9 mouse cellular contexts compared by ENCODE assay signal in genomic region chr3:59077278-59077677, GRCm38 (mm10). TPM values are rescaled to one million over a fixed set of nuclear protein-coding genes. Genes with fewer than 3 reads are reported as not detected.
DNase-seq lines count a peak whose midpoint lies in the region; ATAC-seq and TF ChIP-seq lines count a peak whose summit lies in the region.
"Had no signal": no experiment of that assay in that cellular context is flagged by ENCODE, and none has a peak within 500 bp of the region (broad histone marks: within the 10 kb centered on the region; RNA-seq: fewer than 3 reads in every experiment).

No protein-coding gene starts in this region.

- no peak overlapping the region for H3K9ac ChIP-seq in forebrain, postnatal 0 days
- H3K9ac ChIP-seq in forebrain, embryonic 12.5 days, result no peak overlapping the region
- H3K9ac ChIP-seq in liver, embryonic 14.5 days (replicated peaks), result no peak overlapping the region
- no peak overlapping the region for H3K9ac ChIP-seq in liver, embryonic 12.5 days
- H3K9ac ChIP-seq in ES-E14 (ENCODE audit: insufficient read depth, low read depth, low read length, poor library complexity, severe bottlenecking), result no peak overlapping the region
- H3K9ac ChIP-seq: heart, embryonic 13.5 days had no signal

- no peak overlapping the region for H3K27ac ChIP-seq in forebrain, postnatal 0 days (ENCODE audit: low read depth, low read length)
- H3K27ac ChIP-seq in forebrain, embryonic 12.5 days, result no peak overlapping the region
- H3K27ac ChIP-seq in liver, embryonic 14.5 days, result no peak overlapping the region
- H3K27ac ChIP-seq in liver, embryonic 12.5 days, result no peak overlapping the region
- H3K27ac ChIP-seq in ES-E14 (ENCODE audit: insufficient read depth, low read depth, low read length, poor library complexity, severe bottlenecking), result no peak overlapping the region
- H3K27ac ChIP-seq: heart, embryonic 13.5 days had no signal

- H3K4me2 ChIP-seq in forebrain, postnatal 0 days (ENCODE audit: low read depth), result no peak overlapping the region
- no peak overlapping the region for H3K4me2 ChIP-seq in forebrain, embryonic 12.5 days
- H3K4me2 ChIP-seq in liver, embryonic 14.5 days (ENCODE audit: low read depth), result no peak overlapping the region
- H3K4me2 ChIP-seq in liver, embryonic 12.5 days, result no peak overlapping the region
- H3K4me2 ChIP-seq: heart, embryonic 13.5 days had no signal

- peak; percentile 64 for TF ChIP-seq CTCF in forebrain, postnatal 0 days (IDR thresholded peaks at IDR 0.05; ENCODE audit: low read depth)
- TF ChIP-seq CTCF in liver, embryonic 14.5 days (IDR thresholded peaks at IDR 0.05; ENCODE audit: low read depth), result peak; percentile 24; the same call in 1 of the 2 replicates

- DNase-seq in forebrain, postnatal 0 days, result peak; percentile 53
- no peak for DNase-seq in liver, embryonic 14.5 days (ENCODE audit: low read depth in 3 of 3, low spot score in 3 of 3)
- no peak for DNase-seq in ES-E14 (ENCODE audit: low read depth, low spot score)
- DNase-seq in lung, postnatal 14 days, result peak; percentile 28

- no peak for TF ChIP-seq EP300 in liver, embryonic 14.5 days (IDR thresholded peaks at IDR 0.05; ENCODE audit: low read depth)

- no peaks in the 10 kb centered on the region for H3K9me3 ChIP-seq in forebrain, postnatal 0 days (ENCODE audit: low read length)
- no peaks in the 10 kb centered on the region for H3K9me3 ChIP-seq in forebrain, embryonic 12.5 days
- H3K9me3 ChIP-seq in liver, embryonic 14.5 days (ENCODE audit: control insufficient read depth, low read length), result no peaks in the 10 kb centered on the region
- H3K9me3 ChIP-seq in liver, embryonic 12.5 days (replicated peaks), result no peaks in the 10 kb centered on the region
- no peaks in the 10 kb centered on the region for H3K9me3 ChIP-seq in ES-E14 (ENCODE audit: control insufficient read depth, insufficient read depth, low read depth, low read length)
- H3K9me3 ChIP-seq: heart, embryonic 13.5 days had no signal

- WGBS in forebrain, postnatal 0 days, result 57% methylated on average over 4 of the region's 4 CpGs
- WGBS in forebrain, embryonic 12.5 days, result 54% methylated on average over 4 of the region's 4 CpGs
- 37% methylated on average over 4 of the region's 4 CpGs for WGBS in liver, embryonic 14.5 days (ENCODE audit: insufficient replicate concordance)
- WGBS in liver, embryonic 12.5 days (ENCODE audit: insufficient replicate concordance), result 37% methylated on average over 4 of the region's 4 CpGs

- in situ Hi-C loops in ES-E14 (cut with MboI; ENCODE audit: low sequenced_read_pairs in 2 of 2, unreplicated experiment in 2 of 2), result no loop called here

- no peaks in the 10 kb centered on the region for H3K27me3 ChIP-seq in forebrain, postnatal 0 days (ENCODE audit: insufficient read depth, low read length)
- no peaks in the 10 kb centered on the region for H3K27me3 ChIP-seq in forebrain, embryonic 12.5 days
- H3K27me3 ChIP-seq in liver, embryonic 14.5 days (ENCODE audit: control insufficient read depth, insufficient read depth, low read length), result no peaks in the 10 kb centered on the region
- H3K27me3 ChIP-seq in liver, embryonic 12.5 days (replicated peaks), result no peaks in the 10 kb centered on the region
- H3K27me3 ChIP-seq: heart, embryonic 13.5 days had no signal

- H3K4me1 ChIP-seq in forebrain, postnatal 0 days (ENCODE audit: insufficient read depth), result no peaks in the 10 kb centered on the region
- peaks cover 8% of the 10 kb centered on the region for H3K4me1 ChIP-seq in forebrain, embryonic 12.5 days
- H3K4me1 ChIP-seq in liver, embryonic 14.5 days (replicated peaks; ENCODE audit: control insufficient read depth in 2 of 2, insufficient read depth in 2 of 2, low read length in 1 of 2), result no peaks in the 10 kb centered on the region
- peaks cover 9% of the 10 kb centered on the region; the same call in 1 of the 2 replicates for H3K4me1 ChIP-seq in liver, embryonic 12.5 days
- peaks cover 2 to 5% of the 10 kb centered on the region in 2 experiments; a peak in 1 of 4 replicates for H3K4me1 ChIP-seq in ES-E14 (ENCODE audit: control insufficient read depth in 2 of 2, insufficient read depth in 2 of 2, low read length in 2 of 2, poor library complexity in 1 of 2)

- H3K4me3 ChIP-seq in forebrain, postnatal 0 days (ENCODE audit: low read depth, low read length), result no peak overlapping the region
- H3K4me3 ChIP-seq in forebrain, embryonic 12.5 days (replicated peaks), result no peak overlapping the region
- H3K4me3 ChIP-seq in liver, embryonic 14.5 days (ENCODE audit: insufficient read depth in 1 of 2, low read depth in 2 of 2, low read length in 2 of 2), result no peak overlapping the region
- no peak overlapping the region for H3K4me3 ChIP-seq in liver, embryonic 12.5 days
- H3K4me3 ChIP-seq in ES-E14 (ENCODE audit: insufficient read depth in 1 of 2, low read depth in 1 of 2, low read length in 2 of 2, poor library complexity in 1 of 2, severe bottlenecking in 1 of 2), result no peak overlapping the region
- H3K4me3 ChIP-seq: heart, embryonic 13.5 days had no signal

- ATAC-seq in forebrain, postnatal 0 days, result peak; percentile 25; the same call in 1 of the 2 replicates
- ATAC-seq in forebrain, embryonic 12.5 days (ENCODE audit: low FRiP score), result no peak
- no peak for ATAC-seq in liver, embryonic 14.5 days (ENCODE audit: insufficient read depth)
- ATAC-seq in liver, embryonic 12.5 days, result no peak
- ATAC-seq in activated CD4-positive, CD25-positive, alpha-beta regulatory T cell, adult 4 months, result no peak

- peaks cover 4% of the 10 kb centered on the region; the same call in 1 of the 2 replicates for H3K36me3 ChIP-seq in forebrain, postnatal 0 days (ENCODE audit: insufficient read depth)
- no peaks in the 10 kb centered on the region for H3K36me3 ChIP-seq in forebrain, embryonic 12.5 days (replicated peaks)
- no peaks in the 10 kb centered on the region for H3K36me3 ChIP-seq in liver, embryonic 14.5 days (replicated peaks; ENCODE audit: control insufficient read depth, insufficient read depth, low read depth)
- H3K36me3 ChIP-seq in liver, embryonic 12.5 days, result no peaks in the 10 kb centered on the region
- H3K36me3 ChIP-seq in ES-E14 (ENCODE audit: control insufficient read depth, insufficient read depth, low read length, poor library complexity, severe bottlenecking), result no peaks in the 10 kb centered on the region
- H3K36me3 ChIP-seq: heart, embryonic 13.5 days had no signal

TF ChIP-seq in ES-E14, 5 proteins besides CTCF, POLR2A, EP300 and RAD21:
- TF ChIP-seq ZC3H11A (IDR thresholded peaks at IDR 0.05; ENCODE audit: borderline replicate concordance, low read depth, low read length) (0 out of 2 replicates have a peak, but pooled peaks have one; percentile 4), CHD2 (IDR thresholded peaks at IDR 0.05; ENCODE audit: low read depth, low read length) (no peak)

RNA-seq across cellular contexts. Expression of gene Gpr171, which starts 24.3 kb away (rescaled TPM):
- not detected in 2 replicates for total RNA-seq in forebrain, postnatal 0 days (2014; rRNA removed)
- polyA plus RNA-seq in forebrain, postnatal 0 days (2015; fragmentation: Nextera tagmentation; extraction: Ambion mirVana), result 0.08 and 0.24 TPM in 2 replicates
- polyA plus RNA-seq in forebrain, embryonic 12.5 days (2016; fragmentation: Nextera tagmentation; extraction: Ambion mirVana), result 1.9 and 2.1 TPM in 2 replicates
- 0.25 and 0.32 TPM in 2 replicates for polyA plus RNA-seq in liver, embryonic 14.5 days (2012; rRNA removed)
- polyA plus RNA-seq in liver, embryonic 14.5 days (2014; fragmentation: Nextera tagmentation; extraction: Ambion mirVana), result 0.67 and 1.0 TPM in 2 replicates
- 2.2 and 2.3 TPM in 2 replicates for polyA plus RNA-seq in liver, embryonic 12.5 days (2016; fragmentation: Nextera tagmentation; extraction: Ambion mirVana)
- total RNA-seq in ES-E14 (2012; rRNA removed), result 0.09 TPM in 1 of 2 replicates, not detected in the other
- 10 to 100 TPM; 58.4 to 74.6 TPM for polyA plus RNA-seq in activated CD4-positive, CD25-positive, alpha-beta regulatory T cell, adult 4 months (2017; shearing (Covaris generic))
- total RNA-seq: layer of hippocampus, adult 18-20 months had no signal

Comparison
In these comparisons a context has a peak if more than half of its experiments do, and no peak if none do; other contexts are left out.
1. DNase-seq: peak in forebrain, postnatal 0 days (single experiment) and lung, postnatal 14 days (single experiment); none in liver, embryonic 14.5 days (0 of 3) and ES-E14 (single experiment).
2. RNA of gene Gpr171, which starts 24.3 kb away (polyA plus RNA-seq): 58.4 to 74.6 TPM in activated CD4-positive, CD25-positive, alpha-beta regulatory T cell, adult 4 months; 2.2 to 2.3 TPM in liver, embryonic 12.5 days, 1.9 to 2.1 TPM in forebrain, embryonic 12.5 days, 0.25 to 1.0 TPM in liver, embryonic 14.5 days and 0.08 to 0.24 TPM in forebrain, postnatal 0 days; every median in the first group is over 10 times any median in the second.